Mouse (Mus musculus) right cerebral cortex, postnatal 4 days (tissue): Measurements from ENCODE around the gene Rrnad1.
A peak's percentile ranks its signal among the peaks of the same experiment; 100 is the strongest.
"Not testable (repeated sequence)": the region's sequence is repeated elsewhere in the genome, so short reads cannot be mapped to it uniquely, and the experiment has no call there.

Experiments used
- DNase-seq: peaks from one replicate; pipeline ENCODE4 v3.0.0-alpha.2; 2022

Gene Rrnad1

GRCm38 (mm10) chr3:87913491-87913890 lies 17.0 kb downstream of the Rrnad1 start:
- DNase-seq: no peak

GRCm38 (mm10) chr3:87910573-87911141 lies 19.9 kb downstream of the Rrnad1 start:
- peak; percentile 56 for DNase-seq

- DNase-seq: no peak
Measured at GRCm38 (mm10) chr3:87909874-87910273, 20.6 kb downstream of the Rrnad1 start.

GRCm38 (mm10) chr3:87909381-87909780 lies 21.1 kb downstream of the Rrnad1 start:
- DNase-seq: no peak

- no peak for DNase-seq
Measured at GRCm38 (mm10) chr3:87907906-87908305, 22.6 kb downstream of the Rrnad1 start.

GRCm38 (mm10) chr3:87906981-87907857 lies 23.3 kb downstream of the Rrnad1 start:
- no peak for DNase-seq

- peak; percentile 41 for DNase-seq
Measured at GRCm38 (mm10) chr3:87906601-87906980, 23.9 kb downstream of the Rrnad1 start.

GRCm38 (mm10) chr3:87905880-87906485 lies 24.5 kb downstream of the Rrnad1 start, which contains the start of gene Hdgf:
Gene Hdgf, plus strand, starts transcription at chr3:87906321.
- DNase-seq: peak; percentile 90

GRCm38 (mm10) chr3:87903821-87904220 lies 26.7 kb downstream of the Rrnad1 start:
- DNase-seq: no peak

- DNase-seq: not testable (repeated sequence)
Measured at GRCm38 (mm10) chr3:87901959-87902358, 28.6 kb downstream of the Rrnad1 start.

GRCm38 (mm10) chr3:87901036-87901624 lies 29.4 kb downstream of the Rrnad1 start:
- DNase-seq: no peak

- DNase-seq: no peak
Measured at GRCm38 (mm10) chr3:87899776-87900175, 30.7 kb downstream of the Rrnad1 start.

GRCm38 (mm10) chr3:87899266-87899665 lies 31.3 kb downstream of the Rrnad1 start:
- no peak for DNase-seq

- DNase-seq: no peak
Measured at GRCm38 (mm10) chr3:87893367-87893905, 37.1 kb downstream of the Rrnad1 start.

- no peak for DNase-seq
Measured at GRCm38 (mm10) chr3:87891481-87891880, 39.0 kb downstream of the Rrnad1 start.

GRCm38 (mm10) chr3:87887400-87887799 lies 43.1 kb downstream of the Rrnad1 start:
- not testable (repeated sequence) for DNase-seq

- no peak for DNase-seq
Measured at GRCm38 (mm10) chr3:87886416-87886815, 44.1 kb downstream of the Rrnad1 start.

- DNase-seq: peak; percentile 37
Measured at GRCm38 (mm10) chr3:87886004-87886365, 44.5 kb downstream of the Rrnad1 start.

- peak; percentile 72 for DNase-seq
Measured at GRCm38 (mm10) chr3:87885281-87886003, 45.1 kb downstream of the Rrnad1 start, which contains the start of gene Prcc. Gene Prcc, minus strand, starts transcription at chr3:87885608.

GRCm38 (mm10) chr3:87884708-87885251 lies 45.7 kb downstream of the Rrnad1 start:
- peak; percentile 48 for DNase-seq

GRCm38 (mm10) chr3:87884291-87884690 lies 46.2 kb downstream of the Rrnad1 start:
- no peak for DNase-seq

- DNase-seq: no peak
Measured at GRCm38 (mm10) chr3:87877730-87878129, 52.8 kb downstream of the Rrnad1 start.
